Mouse (Mus musculus) erythroblast, embryonic 14.5 days (primary cell): ENCODE measurements around the gene Il17re.

ENCODE experiments used
- GATA1 ChIP-seq: IDR thresholded peaks from 2 replicates; pipeline ENCODE4 v1.6.1; 2012; ENCODE audit warnings: low read length, inconsistent platforms, mixed read lengths
- TAL1 ChIP-seq: IDR thresholded peaks from 3 replicates; pipeline ENCODE4 v1.6.1; 2012; ENCODE audit warnings: low read length, inconsistent platforms, mixed read lengths

DNA sequence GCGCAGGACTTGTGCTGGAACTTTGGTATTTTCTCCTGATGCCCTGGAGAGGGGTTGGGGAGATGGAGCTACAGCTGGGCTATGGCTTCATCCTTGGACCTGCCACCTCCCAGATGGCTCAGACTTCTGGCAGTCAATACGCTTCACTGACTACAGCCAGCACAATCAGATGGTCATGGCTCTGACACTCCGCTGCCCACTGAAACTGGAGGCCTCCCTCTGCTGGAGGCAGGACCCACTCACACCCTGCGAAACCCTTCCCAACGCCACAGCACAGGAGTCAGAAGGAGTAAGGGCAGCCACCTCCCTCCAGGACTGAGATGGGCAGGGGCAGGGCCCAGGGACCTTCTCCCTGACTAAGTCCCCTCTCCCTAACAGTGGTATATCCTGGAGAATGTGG is 7.3 kb downstream of the Il17re start:
- TF ChIP-seq TAL1 (no peak), GATA1 (no peak)
